Mouse (Mus musculus): ENCODE results near the gene Ensa. TPM values are rescaled to one million over a fixed set of nuclear protein-coding genes. Genes with fewer than 3 reads are reported as not detected.
A peak's percentile ranks its signal among the peaks of the same experiment; 100 is the strongest.
"Not testable (repeated sequence)": the region's sequence is repeated elsewhere in the genome, so short reads cannot be mapped to it uniquely, and the experiment has no call there.

Gene Ensa
- polyA plus RNA-seq, 1 experiment from 2014 or later: 103 TPM

GRCm38 (mm10) chr3:95618511-95618910 is 6.3 kb upstream of the Ensa start:
- no peaks in the 10 kb centered on the region for H3K4me1 ChIP-seq (ENCODE audit: control insufficient read depth, insufficient read depth, low read length)
- no peak for DNase-seq
- H3K9me3 ChIP-seq (ENCODE audit: control insufficient read depth, low read length): no peaks in the 10 kb centered on the region
- H3K4me3 ChIP-seq (replicated peaks; ENCODE audit: low read depth, low read length): no peak overlapping the region
- no peaks in the 10 kb centered on the region for H3K27me3 ChIP-seq (ENCODE audit: control insufficient read depth, insufficient read depth, low read length)
- 86% methylated on average over 1 of the region's 1 CpGs for WGBS
- H3K9ac ChIP-seq (replicated peaks; ENCODE audit: low read length): no peak overlapping the region
- H3K4me2 ChIP-seq (ENCODE audit: low read length): no peak overlapping the region
- H3K36me3 ChIP-seq (ENCODE audit: control insufficient read depth, insufficient read depth, low read length): peaks cover 27% of the 10 kb centered on the region
- no peak for ATAC-seq (ENCODE audit: low FRiP score, low TSS enrichment)
- H3K27ac ChIP-seq (replicated peaks; ENCODE audit: low read depth, low read length): no peak overlapping the region

GRCm38 (mm10) chr3:95621241-95621640 is 3.6 kb upstream of the Ensa start:
- ATAC-seq (ENCODE audit: low FRiP score, low TSS enrichment) (no peak), DNase-seq (no peak)
- no peak overlapping the region for H3K4me2 ChIP-seq (ENCODE audit: low read length)
- H3K27me3 ChIP-seq (ENCODE audit: control insufficient read depth, insufficient read depth, low read length): no peaks in the 10 kb centered on the region
- no peaks in the 10 kb centered on the region for H3K9me3 ChIP-seq (ENCODE audit: control insufficient read depth, low read length)
- WGBS: 91% methylated on average over 1 of the region's 1 CpGs
- H3K4me1 ChIP-seq (ENCODE audit: control insufficient read depth, insufficient read depth, low read length): peaks cover 7% of the 10 kb centered on the region
- peaks cover 23% of the 10 kb centered on the region for H3K36me3 ChIP-seq (ENCODE audit: control insufficient read depth, insufficient read depth, low read length)
- H3K27ac ChIP-seq (replicated peaks; ENCODE audit: low read depth, low read length): no peak overlapping the region
- H3K4me3 ChIP-seq (replicated peaks; ENCODE audit: low read depth, low read length): no peak overlapping the region
- H3K9ac ChIP-seq (replicated peaks; ENCODE audit: low read length): no peak overlapping the region

- H3K4me2 ChIP-seq (ENCODE audit: low read length); H3K27me3 ChIP-seq (ENCODE audit: control insufficient read depth, insufficient read depth, low read length); H3K9me3 ChIP-seq (ENCODE audit: control insufficient read depth, low read length); ATAC-seq (ENCODE audit: low FRiP score, low TSS enrichment); H3K4me1 ChIP-seq (ENCODE audit: control insufficient read depth, insufficient read depth, low read length); H3K27ac ChIP-seq (replicated peaks; ENCODE audit: low read depth, low read length); H3K4me3 ChIP-seq (replicated peaks; ENCODE audit: low read depth, low read length); H3K9ac ChIP-seq (replicated peaks; ENCODE audit: low read length); DNase-seq: not testable (repeated sequence)
- WGBS: 96% methylated on average over 19 of the region's 20 CpGs
- peaks cover 26% of the 10 kb centered on the region for H3K36me3 ChIP-seq (ENCODE audit: control insufficient read depth, insufficient read depth, low read length)
Observed at GRCm38 (mm10) chr3:95622421-95622820, 2.4 kb upstream of the Ensa start.

GRCm38 (mm10) chr3:95623551-95623950 is 1.2 kb upstream of the Ensa start:
- no peak for DNase-seq
- no peak overlapping the region for H3K4me3 ChIP-seq (replicated peaks; ENCODE audit: low read depth, low read length)
- H3K9ac ChIP-seq (replicated peaks; ENCODE audit: low read length): no peak overlapping the region
- 50% methylated on average over 2 of the region's 2 CpGs for WGBS
- H3K27ac ChIP-seq (replicated peaks; ENCODE audit: low read depth, low read length): no peak overlapping the region
- H3K27me3 ChIP-seq (ENCODE audit: control insufficient read depth, insufficient read depth, low read length): no peaks in the 10 kb centered on the region
- no peak for ATAC-seq (ENCODE audit: low FRiP score, low TSS enrichment)
- H3K36me3 ChIP-seq (ENCODE audit: control insufficient read depth, insufficient read depth, low read length): peaks cover 26% of the 10 kb centered on the region
- peaks cover 9% of the 10 kb centered on the region for H3K4me1 ChIP-seq (ENCODE audit: control insufficient read depth, insufficient read depth, low read length)
- H3K9me3 ChIP-seq (ENCODE audit: control insufficient read depth, low read length): no peaks in the 10 kb centered on the region
- no peak overlapping the region for H3K4me2 ChIP-seq (ENCODE audit: low read length)

GRCm38 (mm10) chr3:95623991-95624515 is 740 bp upstream of the Ensa start:
- ATAC-seq (ENCODE audit: low FRiP score, low TSS enrichment); H3K9me3 ChIP-seq (ENCODE audit: control insufficient read depth, low read length); H3K27me3 ChIP-seq (ENCODE audit: control insufficient read depth, insufficient read depth, low read length); H3K4me1 ChIP-seq (ENCODE audit: control insufficient read depth, insufficient read depth, low read length): not testable (repeated sequence)
- H3K4me3 ChIP-seq (replicated peaks; ENCODE audit: low read depth, low read length): peak overlapping the region; percentile 65
- peak; percentile 3 for DNase-seq
- peak overlapping the region; percentile 62 for H3K4me2 ChIP-seq (ENCODE audit: low read length)
- 73% methylated on average over 5 of the region's 5 CpGs for WGBS
- peak overlapping the region; percentile 74; the same call in 1 of the 2 replicates for H3K9ac ChIP-seq (replicated peaks; ENCODE audit: low read length)
- H3K27ac ChIP-seq (replicated peaks; ENCODE audit: low read depth, low read length): peak overlapping the region; percentile 82
- peaks cover 27% of the 10 kb centered on the region for H3K36me3 ChIP-seq (ENCODE audit: control insufficient read depth, insufficient read depth, low read length)

GRCm38 (mm10) chr3:95627763-95628162 is 3.0 kb downstream of the Ensa start:
- Histone ChIP-seq H3K4me3 (replicated peaks; ENCODE audit: low read depth, low read length) (no peak overlapping the region), H3K27me3 (ENCODE audit: control insufficient read depth, insufficient read depth, low read length) (no peaks in the 10 kb centered on the region), H3K9ac (replicated peaks; ENCODE audit: low read length) (no peak overlapping the region), H3K36me3 (ENCODE audit: control insufficient read depth, insufficient read depth, low read length) (peaks cover 65% of the 10 kb centered on the region), H3K9me3 (ENCODE audit: control insufficient read depth, low read length) (no peaks in the 10 kb centered on the region), H3K27ac (replicated peaks; ENCODE audit: low read depth, low read length) (no peak overlapping the region), H3K4me1 (ENCODE audit: control insufficient read depth, insufficient read depth, low read length) (peaks cover 9% of the 10 kb centered on the region), H3K4me2 (ENCODE audit: low read length) (no peak overlapping the region)
- ATAC-seq (ENCODE audit: low FRiP score, low TSS enrichment): no peak
- WGBS: 90% methylated on average over 5 of the region's 5 CpGs
- no peak for DNase-seq

GRCm38 (mm10) chr3:95629755-95630154 is 5.0 kb downstream of the Ensa start:
- no peak overlapping the region for H3K9ac ChIP-seq (replicated peaks; ENCODE audit: low read length)
- no peak overlapping the region for H3K4me3 ChIP-seq (replicated peaks; ENCODE audit: low read depth, low read length)
- peaks cover 9% of the 10 kb centered on the region for H3K4me1 ChIP-seq (ENCODE audit: control insufficient read depth, insufficient read depth, low read length)
- WGBS: 80% methylated on average over 4 of the region's 4 CpGs
- no peak overlapping the region for H3K4me2 ChIP-seq (ENCODE audit: low read length)
- no peaks in the 10 kb centered on the region for H3K9me3 ChIP-seq (ENCODE audit: control insufficient read depth, low read length)
- no peaks in the 10 kb centered on the region for H3K27me3 ChIP-seq (ENCODE audit: control insufficient read depth, insufficient read depth, low read length)
- DNase-seq (no peak), ATAC-seq (ENCODE audit: low FRiP score, low TSS enrichment) (no peak)
- H3K36me3 ChIP-seq (ENCODE audit: control insufficient read depth, insufficient read depth, low read length): peaks cover 83% of the 10 kb centered on the region
- H3K27ac ChIP-seq (replicated peaks; ENCODE audit: low read depth, low read length): no peak overlapping the region

GRCm38 (mm10) chr3:95630856-95631255 is 6.1 kb downstream of the Ensa start:
- H3K27me3 ChIP-seq (ENCODE audit: control insufficient read depth, insufficient read depth, low read length): no peaks in the 10 kb centered on the region
- no peak overlapping the region for H3K9ac ChIP-seq (replicated peaks; ENCODE audit: low read length)
- WGBS: 92% methylated on average over 3 of the region's 3 CpGs
- H3K4me3 ChIP-seq (replicated peaks; ENCODE audit: low read depth, low read length): no peak overlapping the region
- no peak overlapping the region for H3K27ac ChIP-seq (replicated peaks; ENCODE audit: low read depth, low read length)
- DNase-seq (no peak), ATAC-seq (ENCODE audit: low FRiP score, low TSS enrichment) (no peak)
- peaks cover 6% of the 10 kb centered on the region for H3K4me1 ChIP-seq (ENCODE audit: control insufficient read depth, insufficient read depth, low read length)
- peaks cover 94% of the 10 kb centered on the region for H3K36me3 ChIP-seq (ENCODE audit: control insufficient read depth, insufficient read depth, low read length)
- H3K9me3 ChIP-seq (ENCODE audit: control insufficient read depth, low read length): no peaks in the 10 kb centered on the region
- H3K4me2 ChIP-seq (ENCODE audit: low read length): no peak overlapping the region

- DNase-seq: no peak
- H3K9me3 ChIP-seq (ENCODE audit: control insufficient read depth, low read length): no peaks in the 10 kb centered on the region
- no peak overlapping the region for H3K27ac ChIP-seq (replicated peaks; ENCODE audit: low read depth, low read length)
- peaks cover 99% of the 10 kb centered on the region for H3K36me3 ChIP-seq (ENCODE audit: control insufficient read depth, insufficient read depth, low read length)
- H3K4me2 ChIP-seq (ENCODE audit: low read length): no peak overlapping the region
- H3K27me3 ChIP-seq (ENCODE audit: control insufficient read depth, insufficient read depth, low read length): no peaks in the 10 kb centered on the region
- H3K4me3 ChIP-seq (replicated peaks; ENCODE audit: low read depth, low read length): no peak overlapping the region
- WGBS: 84% methylated on average over 6 of the region's 6 CpGs
- peaks cover 2% of the 10 kb centered on the region for H3K4me1 ChIP-seq (ENCODE audit: control insufficient read depth, insufficient read depth, low read length)
- ATAC-seq (ENCODE audit: low FRiP score, low TSS enrichment): no peak
- H3K9ac ChIP-seq (replicated peaks; ENCODE audit: low read length): no peak overlapping the region
Observed at GRCm38 (mm10) chr3:95631304-95631703, 6.5 kb downstream of the Ensa start.
